Mouse (Mus musculus) forebrain, embryonic 12.5 days (tissue): ENCODE measurements around the gene Cfap161. TPM values are rescaled to one million over a fixed set of nuclear protein-coding genes. Genes with fewer than 3 reads are reported as not detected.

Source experiments
- ATAC-seq: fragments of 200-750 bp; cut with Nextera tagmentation; 2 replicates; pipeline ENCODE4 v1.8.0; 2017; ENCODE audit warnings: moderate TSS enrichment; ENCODE audit not compliant: low FRiP score
- H3K27ac ChIP-seq: fragments of 300-500 bp; sonication (generic); 2 replicates; pipeline ENCODE4 v1.5.1; 2016; ENCODE audit warnings: mild to moderate bottlenecking
- H3K27me3 ChIP-seq: fragments of 300-500 bp; sonication (generic); 2 replicates; pipeline ENCODE4 v1.6.1; 2016; ENCODE audit warnings: mild to moderate bottlenecking
- H3K36me3 ChIP-seq: fragments of 300-500 bp; sonication (generic); replicated peaks from 2 replicates; pipeline ENCODE4 v1.6.1; 2016; ENCODE audit warnings: mild to moderate bottlenecking
- H3K4me1 ChIP-seq: fragments of 300-500 bp; sonication (generic); 2 replicates; pipeline ENCODE4 v1.6.1; 2016
- H3K4me2 ChIP-seq: fragments of 300-500 bp; sonication (generic); 2 replicates; pipeline ENCODE4 v1.6.1; 2016; ENCODE audit warnings: mild to moderate bottlenecking, moderate library complexity
- H3K4me3 ChIP-seq: fragments of 300-500 bp; sonication (generic); replicated peaks from 2 replicates; pipeline ENCODE4 v1.5.1; 2016; ENCODE audit warnings: mild to moderate bottlenecking
- H3K9ac ChIP-seq: fragments of 300-500 bp; sonication (generic); 2 replicates; pipeline ENCODE4 v1.6.1; 2016; ENCODE audit warnings: mild to moderate bottlenecking
- H3K9me3 ChIP-seq: fragments of 300-500 bp; sonication (generic); 2 replicates; pipeline ENCODE4 v1.6.1; 2016
- WGBS: fragments of 180-500 bp; shearing (Covaris S2); methylation state at CpG from one replicate; pipeline ENCODE4 v1.1.7; 2016; 5-methylcytosine and 5-hydroxymethylcytosine counted together
- polyA plus RNA-seq: library from polyadenylated mRNA; unstranded; fragments of >200 nt; fragmentation: Nextera tagmentation; extraction: Ambion mirVana; gene quantifications from 2 replicates; pipeline ENCODE4 v1.2.1, GENCODE M21; 2016

Gene Cfap161
- polyA plus RNA-seq = 0.28 and 0.49 TPM in 2 replicates

GRCm38 (mm10) chr7:83794705-83795104 lies at the start of gene Cfap161:
Cfap161 (minus strand) TSS chr7:83794880.
- no peaks in the 10 kb centered on the region for H3K36me3 ChIP-seq
- WGBS = 4% methylated on average over 14 of the region's 14 CpGs
- H3K4me2 ChIP-seq = peak within 1 kb of the TSS; percentile 30
- no peaks in the 10 kb centered on the region for H3K27me3 ChIP-seq
- no peak within 1 kb of the TSS for H3K27ac ChIP-seq
- ATAC-seq = peak; percentile 97
- H3K9me3 ChIP-seq = no peaks in the 10 kb centered on the region
- no peak within 1 kb of the TSS for H3K4me3 ChIP-seq
- peaks cover 8% of the 10 kb centered on the region for H3K4me1 ChIP-seq
- no peak within 1 kb of the TSS for H3K9ac ChIP-seq

DNA sequence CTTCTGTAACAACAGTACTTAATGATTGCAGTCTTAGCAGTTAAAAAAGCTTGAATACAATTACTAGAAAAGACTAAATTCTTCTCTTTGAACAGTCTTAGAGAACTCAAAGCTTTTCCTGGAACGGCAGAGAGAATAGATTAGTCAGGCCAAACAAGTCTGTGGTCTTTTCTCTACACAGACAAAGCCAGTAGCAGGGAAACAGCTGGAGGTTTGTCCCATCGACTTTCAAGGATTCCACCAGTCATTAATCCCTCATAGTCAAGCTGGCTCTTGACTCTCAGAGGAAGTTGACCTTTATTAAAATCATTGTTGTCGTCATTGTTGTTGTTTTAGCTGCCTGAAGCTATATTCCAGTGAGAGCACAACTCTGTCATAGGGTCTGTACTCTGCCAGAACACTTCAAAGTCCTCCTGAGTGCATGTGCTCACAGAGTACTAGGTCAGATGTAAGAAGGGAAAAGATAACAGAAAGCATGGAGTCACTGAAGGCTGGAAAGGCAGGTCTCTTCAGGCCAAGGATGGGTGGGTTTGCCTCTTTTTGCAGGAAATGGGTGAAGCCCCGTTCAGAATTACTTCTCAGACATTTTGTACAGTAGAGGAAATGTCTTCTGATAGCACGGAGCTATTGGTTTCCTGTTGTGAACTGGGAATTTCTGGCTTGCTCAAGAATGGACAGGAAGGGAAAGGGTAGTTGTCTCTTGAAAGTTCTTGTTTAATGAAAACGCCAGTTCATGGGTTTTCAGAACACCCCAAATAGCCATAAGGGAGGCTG lies 48.0 kb upstream of the Cfap161 start:
- no peak for ATAC-seq
- H3K9me3 ChIP-seq = no peaks in the 10 kb centered on the region
- no peak overlapping the region for H3K4me2 ChIP-seq
- no peaks in the 10 kb centered on the region for H3K27me3 ChIP-seq
- H3K9ac ChIP-seq = no peak overlapping the region
- no peak overlapping the region for H3K4me3 ChIP-seq
- H3K4me1 ChIP-seq = no peaks in the 10 kb centered on the region
- no peak overlapping the region for H3K27ac ChIP-seq
- H3K36me3 ChIP-seq = no peaks in the 10 kb centered on the region
- WGBS = 57% methylated on average over 6 of the region's 6 CpGs

- H3K4me2 ChIP-seq = no peak overlapping the region
- H3K27me3 ChIP-seq = no peaks in the 10 kb centered on the region
- H3K27ac ChIP-seq = no peak overlapping the region
- WGBS = 82% methylated on average over 2 of the region's 2 CpGs
- H3K9ac ChIP-seq = no peak overlapping the region
- no peaks in the 10 kb centered on the region for H3K9me3 ChIP-seq
- no peaks in the 10 kb centered on the region for H3K4me1 ChIP-seq
- ATAC-seq = no peak
- no peak overlapping the region for H3K4me3 ChIP-seq
- H3K36me3 ChIP-seq = no peaks in the 10 kb centered on the region
Measured at GRCm38 (mm10) chr7:83840076-83840475, 45.4 kb upstream of the Cfap161 start.

GRCm38 (mm10) chr7:83838525-83839224 lies 44.0 kb upstream of the Cfap161 start:
- ATAC-seq = no peak
- Histone ChIP-seq H3K27me3 (no peaks in the 10 kb centered on the region), H3K36me3 (no peaks in the 10 kb centered on the region), H3K9me3 (no peaks in the 10 kb centered on the region), H3K9ac (no peak overlapping the region), H3K4me3 (no peak overlapping the region), H3K4me2 (no peak overlapping the region), H3K4me1 (no peaks in the 10 kb centered on the region), H3K27ac (no peak overlapping the region)
- 73% methylated on average over 5 of the region's 5 CpGs for WGBS

DNA sequence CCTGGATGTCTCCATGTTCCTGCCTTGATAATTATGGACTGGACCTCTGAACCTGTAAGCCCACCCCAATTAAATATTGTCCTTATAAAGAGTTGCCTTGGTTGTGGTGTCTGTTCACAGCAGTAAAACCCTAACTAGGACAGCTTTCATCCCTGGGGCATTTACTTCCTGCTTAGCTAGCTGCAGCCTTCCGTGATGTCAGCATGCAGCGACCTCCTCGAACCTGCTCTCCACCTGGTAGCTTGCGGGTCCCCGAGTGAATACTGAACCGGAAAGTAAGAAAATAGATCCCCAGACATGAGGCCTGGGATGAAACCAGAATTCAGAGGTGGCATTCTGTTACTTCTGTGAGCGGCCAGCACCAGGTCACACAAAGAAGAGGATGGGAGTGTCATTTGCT lies 34.7 kb upstream of the Cfap161 start:
- H3K27me3 ChIP-seq = no peaks in the 10 kb centered on the region
- no peak overlapping the region for H3K27ac ChIP-seq
- H3K9ac ChIP-seq = no peak overlapping the region
- H3K9me3 ChIP-seq = no peaks in the 10 kb centered on the region
- no peak overlapping the region for H3K4me2 ChIP-seq
- 88% methylated on average over 7 of the region's 7 CpGs for WGBS
- H3K4me1 ChIP-seq = no peaks in the 10 kb centered on the region
- ATAC-seq = no peak
- H3K4me3 ChIP-seq = no peak overlapping the region
- no peaks in the 10 kb centered on the region for H3K36me3 ChIP-seq

DNA sequence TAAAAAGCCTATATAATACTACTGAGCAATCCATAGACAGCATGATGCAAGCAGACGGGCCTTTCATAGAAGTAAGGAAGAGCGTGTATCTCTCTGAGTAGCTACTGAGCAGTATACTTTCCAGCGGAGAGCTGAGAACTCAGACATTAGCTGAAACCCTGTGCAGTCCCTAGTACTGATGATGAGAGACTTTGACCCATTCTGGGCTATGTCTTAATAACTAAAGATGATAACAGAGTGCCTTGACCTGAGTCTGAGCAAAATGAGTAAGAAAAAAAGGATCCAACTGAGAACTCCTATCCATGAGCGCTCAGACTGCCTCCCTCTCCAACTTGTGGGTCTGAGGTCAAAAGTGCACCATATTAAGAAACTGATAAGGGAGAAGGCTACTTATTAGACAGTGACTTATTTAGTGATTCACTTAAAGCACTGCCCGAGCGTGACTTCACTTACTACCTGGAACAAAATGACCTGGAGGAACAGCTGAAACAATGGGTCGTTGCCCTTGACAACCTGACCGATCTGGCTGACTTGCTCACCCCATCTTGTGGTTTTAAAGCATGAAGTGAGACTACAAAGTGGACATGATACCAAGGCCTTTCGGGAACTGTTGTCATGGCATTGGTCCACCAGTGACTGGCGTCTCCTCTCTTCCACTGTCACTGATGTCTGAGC lies 32.9 kb upstream of the Cfap161 start:
- ATAC-seq = no peak
- 83% methylated on average over 10 of the region's 10 CpGs for WGBS
- H3K27me3 ChIP-seq = no peaks in the 10 kb centered on the region
- H3K4me2 ChIP-seq = no peak overlapping the region
- no peaks in the 10 kb centered on the region for H3K36me3 ChIP-seq
- no peaks in the 10 kb centered on the region for H3K9me3 ChIP-seq
- no peak overlapping the region for H3K4me3 ChIP-seq
- no peaks in the 10 kb centered on the region for H3K4me1 ChIP-seq
- H3K9ac ChIP-seq = no peak overlapping the region
- no peak overlapping the region for H3K27ac ChIP-seq

- 66% methylated on average over 2 of the region's 2 CpGs for WGBS
- ATAC-seq = no peak
- Histone ChIP-seq H3K36me3 (no peaks in the 10 kb centered on the region), H3K9ac (no peak overlapping the region), H3K4me3 (no peak overlapping the region), H3K9me3 (no peaks in the 10 kb centered on the region), H3K4me2 (no peak overlapping the region), H3K4me1 (no peaks in the 10 kb centered on the region), H3K27ac (no peak overlapping the region), H3K27me3 (no peaks in the 10 kb centered on the region)
Measured at GRCm38 (mm10) chr7:83826808-83827207, 32.1 kb upstream of the Cfap161 start.

DNA sequence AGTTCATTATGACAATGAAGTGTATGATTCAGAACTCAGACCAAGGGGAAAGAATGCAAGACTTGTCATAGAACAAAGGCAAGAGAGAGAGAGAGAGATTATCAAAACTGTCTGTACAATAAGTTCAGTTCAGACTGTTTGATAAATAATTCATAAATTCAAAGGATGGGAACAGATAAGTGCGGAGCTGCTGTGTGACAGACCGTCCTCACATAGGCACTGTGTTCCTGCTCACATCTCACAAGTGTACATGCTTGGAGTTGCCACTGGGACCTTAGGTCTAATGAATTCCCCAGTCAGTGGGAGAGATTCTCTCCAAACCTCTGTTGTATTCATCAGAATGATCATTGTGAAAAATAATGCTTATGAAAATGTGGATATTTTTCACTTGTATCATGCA lies 27.3 kb upstream of the Cfap161 start:
- no peaks in the 10 kb centered on the region for H3K27me3 ChIP-seq
- ATAC-seq = no peak
- WGBS = 87% methylated on average over 2 of the region's 2 CpGs
- H3K4me3 ChIP-seq = no peak overlapping the region
- no peak overlapping the region for H3K9ac ChIP-seq
- no peaks in the 10 kb centered on the region for H3K9me3 ChIP-seq
- H3K4me2 ChIP-seq = no peak overlapping the region
- no peaks in the 10 kb centered on the region for H3K36me3 ChIP-seq
- no peak overlapping the region for H3K27ac ChIP-seq
- no peaks in the 10 kb centered on the region for H3K4me1 ChIP-seq

- Histone ChIP-seq H3K36me3 (no peaks in the 10 kb centered on the region), H3K27ac (no peak overlapping the region), H3K27me3 (no peaks in the 10 kb centered on the region), H3K4me3 (no peak overlapping the region), H3K4me1 (peaks cover 16% of the 10 kb centered on the region), H3K9ac (no peak overlapping the region), H3K9me3 (no peaks in the 10 kb centered on the region), H3K4me2 (no peak overlapping the region)
- no peak for ATAC-seq
- 94% methylated on average over 5 of the region's 5 CpGs for WGBS
Measured at GRCm38 (mm10) chr7:83816886-83817285, 22.2 kb upstream of the Cfap161 start.

GRCm38 (mm10) chr7:83815646-83816045 lies 21.0 kb upstream of the Cfap161 start:
- Histone ChIP-seq H3K36me3 (no peaks in the 10 kb centered on the region), H3K4me2 (no peak overlapping the region), H3K27me3 (no peaks in the 10 kb centered on the region), H3K4me1 (peaks cover 18% of the 10 kb centered on the region), H3K9me3 (no peaks in the 10 kb centered on the region), H3K4me3 (no peak overlapping the region), H3K27ac (no peak overlapping the region), H3K9ac (no peak overlapping the region)
- 88% methylated on average over 1 of the region's 1 CpGs for WGBS
- no peak for ATAC-seq

- 10% methylated on average over 4 of the region's 4 CpGs for WGBS
- Histone ChIP-seq H3K36me3 (no peaks in the 10 kb centered on the region), H3K9me3 (no peaks in the 10 kb centered on the region), H3K27me3 (no peaks in the 10 kb centered on the region; the same call in 1 of the 2 replicates), H3K4me2 (no peak overlapping the region), H3K27ac (peak overlapping the region; percentile 59), H3K4me1 (peaks cover 33% of the 10 kb centered on the region), H3K4me3 (no peak overlapping the region), H3K9ac (no peak overlapping the region)
- peak; percentile 11; the same call in 1 of the 2 replicates for ATAC-seq
Measured at GRCm38 (mm10) chr7:83813993-83814392, 19.3 kb upstream of the Cfap161 start.

DNA sequence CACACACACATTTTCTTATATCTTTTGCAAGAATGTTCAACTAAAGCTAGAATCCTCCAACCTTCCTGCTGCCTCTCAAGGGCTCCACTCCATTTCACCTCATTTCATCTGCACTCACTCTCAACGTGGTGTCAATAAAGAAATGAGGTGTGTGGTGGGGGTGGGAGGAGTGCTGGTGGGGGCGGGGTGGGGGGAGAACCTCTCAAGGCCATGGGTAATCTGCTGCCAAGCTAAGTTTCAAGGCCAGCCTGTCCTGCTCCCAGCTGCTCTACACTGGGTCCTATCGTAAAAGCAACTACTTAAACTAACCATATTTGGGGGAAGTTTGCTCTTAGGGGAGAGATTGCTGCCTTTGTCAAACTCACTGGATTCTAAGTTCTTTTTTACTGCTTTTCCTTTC lies 18.8 kb upstream of the Cfap161 start:
- Histone ChIP-seq H3K27me3 (no peaks in the 10 kb centered on the region; the same call in 1 of the 2 replicates), H3K9me3 (no peaks in the 10 kb centered on the region), H3K4me1 (peaks cover 34% of the 10 kb centered on the region), H3K9ac (no peak overlapping the region), H3K4me2 (no peak overlapping the region), H3K36me3 (no peaks in the 10 kb centered on the region), H3K27ac (peak overlapping the region; percentile 59; the same call in 1 of the 2 replicates), H3K4me3 (no peak overlapping the region)
- ATAC-seq = no peak
- 12% methylated on average over 3 of the region's 3 CpGs for WGBS
